Mouse (Mus musculus): Measurements from ENCODE around the gene Pnldc1. TPM values are rescaled to one million over a fixed set of nuclear protein-coding genes. Genes with fewer than 3 reads are reported as not detected.

Pnldc1 gene
- polyA plus RNA-seq, 1 experiment from 2014 or later: 0.64 TPM

GRCm38 (mm10) chr17:12865407-12865806 is 44.6 kb downstream of the Pnldc1 start:
- WGBS: 82% methylated on average over 3 of the region's 3 CpGs

GRCm38 (mm10) chr17:12864111-12864510 is 45.9 kb downstream of the Pnldc1 start:
- Histone ChIP-seq H3K9ac (replicated peaks; ENCODE audit: low read length) (no peak overlapping the region), H3K4me3 (ENCODE audit: low read length) (no peak overlapping the region), H3K36me3 (ENCODE audit: insufficient read depth, low read length) (no peaks in the 10 kb centered on the region), H3K9me3 (ENCODE audit: low read length) (no peaks in the 10 kb centered on the region), H3K4me1 (ENCODE audit: insufficient read depth, low read length) (no peaks in the 10 kb centered on the region), H3K27me3 (ENCODE audit: insufficient read depth, low read length) (no peaks in the 10 kb centered on the region), H3K4me2 (replicated peaks; ENCODE audit: low read depth, low read length) (no peak overlapping the region), H3K27ac (ENCODE audit: low read length) (no peak overlapping the region)
- ATAC-seq (ENCODE audit: low FRiP score, low TSS enrichment): no peak

More at GRCm38 (mm10) chr17:12865407-12865806, 44.6 kb downstream of the Pnldc1 start:
- no peak overlapping the region for H3K4me2 ChIP-seq (replicated peaks; ENCODE audit: low read depth, low read length)
- H3K4me1 ChIP-seq (ENCODE audit: insufficient read depth, low read length): no peaks in the 10 kb centered on the region
- H3K36me3 ChIP-seq (ENCODE audit: insufficient read depth, low read length): no peaks in the 10 kb centered on the region
- no peak overlapping the region for H3K4me3 ChIP-seq (ENCODE audit: low read length)
- H3K27ac ChIP-seq (ENCODE audit: low read length): no peak overlapping the region
- ATAC-seq (ENCODE audit: low FRiP score, low TSS enrichment): no peak
- H3K9ac ChIP-seq (replicated peaks; ENCODE audit: low read length): no peak overlapping the region
- no peaks in the 10 kb centered on the region for H3K9me3 ChIP-seq (ENCODE audit: low read length)
- H3K27me3 ChIP-seq (ENCODE audit: insufficient read depth, low read length): no peaks in the 10 kb centered on the region

- ATAC-seq (ENCODE audit: low FRiP score, low TSS enrichment): no peak
- no peaks in the 10 kb centered on the region for H3K27me3 ChIP-seq (ENCODE audit: insufficient read depth, low read length)
- no peaks in the 10 kb centered on the region for H3K36me3 ChIP-seq (ENCODE audit: insufficient read depth, low read length)
- no peak overlapping the region for H3K4me2 ChIP-seq (replicated peaks; ENCODE audit: low read depth, low read length)
- H3K9me3 ChIP-seq (ENCODE audit: low read length): no peaks in the 10 kb centered on the region
- no peak overlapping the region for H3K9ac ChIP-seq (replicated peaks; ENCODE audit: low read length)
- WGBS: 78% methylated on average over 8 of the region's 8 CpGs
- no peaks in the 10 kb centered on the region for H3K4me1 ChIP-seq (ENCODE audit: insufficient read depth, low read length)
- H3K4me3 ChIP-seq (ENCODE audit: low read length): no peak overlapping the region
- H3K27ac ChIP-seq (ENCODE audit: low read length): no peak overlapping the region
Observed at GRCm38 (mm10) chr17:12859006-12859520, 51.0 kb downstream of the Pnldc1 start.

- no peaks in the 10 kb centered on the region for H3K27me3 ChIP-seq (ENCODE audit: insufficient read depth, low read length)
- H3K27ac ChIP-seq (ENCODE audit: low read length): no peak overlapping the region
- H3K9me3 ChIP-seq (ENCODE audit: low read length): no peaks in the 10 kb centered on the region
- ATAC-seq (ENCODE audit: low FRiP score, low TSS enrichment): no peak
- H3K4me3 ChIP-seq (ENCODE audit: low read length): no peak overlapping the region
- H3K36me3 ChIP-seq (ENCODE audit: insufficient read depth, low read length): no peaks in the 10 kb centered on the region
- no peaks in the 10 kb centered on the region for H3K4me1 ChIP-seq (ENCODE audit: insufficient read depth, low read length)
- no peak overlapping the region for H3K9ac ChIP-seq (replicated peaks; ENCODE audit: low read length)
- WGBS: 41% methylated on average over 4 of the region's 4 CpGs
- no peak overlapping the region for H3K4me2 ChIP-seq (replicated peaks; ENCODE audit: low read depth, low read length)
Observed at GRCm38 (mm10) chr17:12858072-12858471, 52.0 kb downstream of the Pnldc1 start.

- 43% methylated on average over 3 of the region's 3 CpGs for WGBS
- no peaks in the 10 kb centered on the region for H3K36me3 ChIP-seq (ENCODE audit: insufficient read depth, low read length)
- H3K9me3 ChIP-seq (ENCODE audit: low read length): no peaks in the 10 kb centered on the region
- H3K4me2 ChIP-seq (replicated peaks; ENCODE audit: low read depth, low read length): no peak overlapping the region
- no peak for ATAC-seq (ENCODE audit: low FRiP score, low TSS enrichment)
- no peak overlapping the region for H3K4me3 ChIP-seq (ENCODE audit: low read length)
- H3K9ac ChIP-seq (replicated peaks; ENCODE audit: low read length): no peak overlapping the region
- no peaks in the 10 kb centered on the region for H3K4me1 ChIP-seq (ENCODE audit: insufficient read depth, low read length)
- H3K27ac ChIP-seq (ENCODE audit: low read length): no peak overlapping the region
- H3K27me3 ChIP-seq (ENCODE audit: insufficient read depth, low read length): no peaks in the 10 kb centered on the region
Observed at GRCm38 (mm10) chr17:12857395-12857794, 52.6 kb downstream of the Pnldc1 start.

GRCm38 (mm10) chr17:12854386-12854785 is 55.6 kb downstream of the Pnldc1 start:
- Histone ChIP-seq H3K9me3 (ENCODE audit: low read length) (no peaks in the 10 kb centered on the region), H3K4me3 (ENCODE audit: low read length) (no peak overlapping the region), H3K27ac (ENCODE audit: low read length) (no peak overlapping the region), H3K4me1 (ENCODE audit: insufficient read depth, low read length) (no peaks in the 10 kb centered on the region), H3K27me3 (ENCODE audit: insufficient read depth, low read length) (no peaks in the 10 kb centered on the region), H3K36me3 (ENCODE audit: insufficient read depth, low read length) (no peaks in the 10 kb centered on the region), H3K4me2 (replicated peaks; ENCODE audit: low read depth, low read length) (no peak overlapping the region), H3K9ac (replicated peaks; ENCODE audit: low read length) (no peak overlapping the region)
- no peak for ATAC-seq (ENCODE audit: low FRiP score, low TSS enrichment)
- 94% methylated on average over 11 of the region's 11 CpGs for WGBS

GRCm38 (mm10) chr17:12853821-12854220 is 56.2 kb downstream of the Pnldc1 start:
- ATAC-seq (ENCODE audit: low FRiP score, low TSS enrichment): no peak
- no peak overlapping the region for H3K9ac ChIP-seq (replicated peaks; ENCODE audit: low read length)

GRCm38 (mm10) chr17:12851689-12852088 is 58.3 kb downstream of the Pnldc1 start:
- no peak overlapping the region for H3K9ac ChIP-seq (replicated peaks; ENCODE audit: low read length)
- no peaks in the 10 kb centered on the region for H3K9me3 ChIP-seq (ENCODE audit: low read length)
- ATAC-seq (ENCODE audit: low FRiP score, low TSS enrichment): no peak
- no peaks in the 10 kb centered on the region for H3K4me1 ChIP-seq (ENCODE audit: insufficient read depth, low read length)
- no peak overlapping the region for H3K4me3 ChIP-seq (ENCODE audit: low read length)
- no peaks in the 10 kb centered on the region for H3K36me3 ChIP-seq (ENCODE audit: insufficient read depth, low read length)
- H3K4me2 ChIP-seq (replicated peaks; ENCODE audit: low read depth, low read length): no peak overlapping the region
- no peaks in the 10 kb centered on the region for H3K27me3 ChIP-seq (ENCODE audit: insufficient read depth, low read length)
- WGBS: 69% methylated on average over 11 of the region's 11 CpGs
- H3K27ac ChIP-seq (ENCODE audit: low read length): no peak overlapping the region

More at GRCm38 (mm10) chr17:12853821-12854220, 56.2 kb downstream of the Pnldc1 start:
- Histone ChIP-seq H3K4me1 (ENCODE audit: insufficient read depth, low read length) (no peaks in the 10 kb centered on the region), H3K27ac (ENCODE audit: low read length) (no peak overlapping the region), H3K27me3 (ENCODE audit: insufficient read depth, low read length) (no peaks in the 10 kb centered on the region), H3K36me3 (ENCODE audit: insufficient read depth, low read length) (no peaks in the 10 kb centered on the region), H3K9me3 (ENCODE audit: low read length) (no peaks in the 10 kb centered on the region), H3K4me2 (replicated peaks; ENCODE audit: low read depth, low read length) (no peak overlapping the region), H3K4me3 (ENCODE audit: low read length) (no peak overlapping the region)
- WGBS: 76% methylated on average over 2 of the region's 2 CpGs

GRCm38 (mm10) chr17:12849778-12850382 is 60.1 kb downstream of the Pnldc1 start:
- Histone ChIP-seq H3K4me2 (replicated peaks; ENCODE audit: low read depth, low read length) (no peak overlapping the region), H3K9ac (replicated peaks; ENCODE audit: low read length) (no peak overlapping the region), H3K4me3 (ENCODE audit: low read length) (no peak overlapping the region), H3K4me1 (ENCODE audit: insufficient read depth, low read length) (peaks cover 7% of the 10 kb centered on the region), H3K36me3 (ENCODE audit: insufficient read depth, low read length) (no peaks in the 10 kb centered on the region), H3K27me3 (ENCODE audit: insufficient read depth, low read length) (no peaks in the 10 kb centered on the region), H3K27ac (ENCODE audit: low read length) (no peak overlapping the region), H3K9me3 (ENCODE audit: low read length) (no peaks in the 10 kb centered on the region)
- ATAC-seq (ENCODE audit: low FRiP score, low TSS enrichment): no peak
- WGBS: 84% methylated on average over 8 of the region's 8 CpGs

- Histone ChIP-seq H3K9ac (replicated peaks; ENCODE audit: low read length) (no peak overlapping the region), H3K27me3 (ENCODE audit: insufficient read depth, low read length) (no peaks in the 10 kb centered on the region), H3K4me2 (replicated peaks; ENCODE audit: low read depth, low read length) (no peak overlapping the region), H3K4me3 (ENCODE audit: low read length) (no peak overlapping the region), H3K27ac (ENCODE audit: low read length) (no peak overlapping the region), H3K36me3 (ENCODE audit: insufficient read depth, low read length) (no peaks in the 10 kb centered on the region), H3K9me3 (ENCODE audit: low read length) (no peaks in the 10 kb centered on the region), H3K4me1 (ENCODE audit: insufficient read depth, low read length) (peaks cover 7% of the 10 kb centered on the region)
- no peak for ATAC-seq (ENCODE audit: low FRiP score, low TSS enrichment)
- 48% methylated on average over 4 of the region's 4 CpGs for WGBS
Observed at GRCm38 (mm10) chr17:12847736-12848135, 62.3 kb downstream of the Pnldc1 start.

All from kidney, embryonic 16.5 days (tissue).